Mouse (Mus musculus) hindbrain, postnatal 0 days (tissue): Measurements from ENCODE around the gene Utp20. TPM values are rescaled to one million over a fixed set of nuclear protein-coding genes. Genes with fewer than 3 reads are reported as not detected.

Experiments used
- ATAC-seq: fragments of 200-750 bp; cut with Nextera tagmentation; 2 replicates; pipeline ENCODE4 v1.8.0; 2017; ENCODE audit warnings: mild to moderate bottlenecking, moderate TSS enrichment, moderate library complexity
- DNase-seq: peaks from one replicate; pipeline ENCODE4 v3.0.0-alpha.2; 2015; ENCODE audit warnings: low spot score
- H3K27ac ChIP-seq: fragments of 300-500 bp; sonication (generic); 2 replicates; pipeline ENCODE4 v1.5.1; 2014; ENCODE audit warnings: mild to moderate bottlenecking
- H3K27me3 ChIP-seq: fragments of 300-500 bp; sonication (generic); 2 replicates; pipeline ENCODE4 v1.6.1; 2014; ENCODE audit warnings: low read length, mixed read lengths; ENCODE audit not compliant: insufficient read depth
- H3K36me3 ChIP-seq: fragments of 300-500 bp; sonication (generic); 2 replicates; pipeline ENCODE4 v1.6.1; 2014; ENCODE audit warnings: low read length, mixed read lengths; ENCODE audit not compliant: insufficient read depth
- H3K4me1 ChIP-seq: fragments of 300-500 bp; sonication (generic); 2 replicates; pipeline ENCODE4 v1.6.1; 2014; ENCODE audit warnings: antibody characterized with exemption, low read length, mixed read lengths; ENCODE audit not compliant: insufficient read depth
- H3K4me2 ChIP-seq: fragments of 300-500 bp; sonication (generic); 2 replicates; pipeline ENCODE4 v1.6.1; 2014; ENCODE audit warnings: low read depth, mild to moderate bottlenecking, low read length, moderate library complexity, mixed read lengths
- H3K4me3 ChIP-seq: fragments of 300-500 bp; sonication (generic); 2 replicates; pipeline ENCODE4 v1.5.1; 2014; ENCODE audit warnings: low read length
- H3K9ac ChIP-seq: fragments of 300-500 bp; sonication (generic); replicated peaks from 2 replicates; pipeline ENCODE4 v1.6.1; 2014; ENCODE audit warnings: mild to moderate bottlenecking, low read length, moderate library complexity, mixed read lengths
- H3K9me3 ChIP-seq: fragments of 300-500 bp; sonication (generic); 2 replicates; pipeline ENCODE4 v1.6.1; 2016; ENCODE audit warnings: low read length, mixed read lengths
- CTCF ChIP-seq: IDR thresholded peaks from 2 replicates; pipeline ENCODE4 v1.5.1; 2016; ENCODE audit warnings: antibody characterized with exemption, control low read depth, low read depth
- WGBS: fragments of 180-500 bp; shearing (Covaris S2); extraction: QIAGEN DNeasy Blood & Tissue Kit; methylation state at CpG from one replicate; pipeline ENCODE4 v1.1.7; 2014; 5-methylcytosine and 5-hydroxymethylcytosine counted together
- polyA plus RNA-seq: library from polyadenylated mRNA; unstranded; fragments of >200 nt; fragmentation: Nextera tagmentation; extraction: Ambion mirVana; gene quantifications from 2 replicates; pipeline ENCODE4 v1.2.1, GENCODE M21; 2015
- total RNA-seq: library from RNA; depleted of rRNA; stranded (reverse); fragments of >200 nt; gene quantifications from 2 replicates; pipeline ENCODE4 v1.2.3, GENCODE M21; 2014

The Utp20 gene
- total and polyA plus RNA-seq, 2 experiments from 2014 or later: 4.7 to 9.1 TPM

- no peak for ATAC-seq
- no peaks in the 10 kb centered on the region for H3K9me3 ChIP-seq
- H3K4me1 ChIP-seq: no peaks in the 10 kb centered on the region
- H3K27ac ChIP-seq: no peak overlapping the region
- H3K4me2 ChIP-seq: no peak overlapping the region
- H3K36me3 ChIP-seq: peaks cover 52% of the 10 kb centered on the region
- no peaks in the 10 kb centered on the region for H3K27me3 ChIP-seq
- no peak for DNase-seq
- no peak for TF ChIP-seq CTCF
- no peak overlapping the region for H3K4me3 ChIP-seq
- 93% methylated on average over 2 of the region's 2 CpGs for WGBS
- no peak overlapping the region for H3K9ac ChIP-seq
Observed at GRCm38 (mm10) chr10:88815256-88815655, 11.3 kb downstream of the Utp20 start.

- ATAC-seq (no peak), DNase-seq (no peak)
- no peaks in the 10 kb centered on the region for H3K4me1 ChIP-seq
- no peak overlapping the region for H3K9ac ChIP-seq
- H3K27me3 ChIP-seq: no peaks in the 10 kb centered on the region
- peaks cover 42% of the 10 kb centered on the region for H3K36me3 ChIP-seq
- WGBS: 89% methylated on average over 5 of the region's 5 CpGs
- no peak for TF ChIP-seq CTCF
- no peaks in the 10 kb centered on the region for H3K9me3 ChIP-seq
- no peak overlapping the region for H3K4me3 ChIP-seq
- H3K27ac ChIP-seq: no peak overlapping the region
- no peak overlapping the region for H3K4me2 ChIP-seq
Observed at GRCm38 (mm10) chr10:88811704-88812103, 14.9 kb downstream of the Utp20 start.

GRCm38 (mm10) chr10:88802236-88802635 lies 24.4 kb downstream of the Utp20 start:
- DNase-seq (no peak), ATAC-seq (no peak)
- Histone ChIP-seq H3K4me3 (no peak overlapping the region), H3K4me1 (no peaks in the 10 kb centered on the region), H3K27ac (no peak overlapping the region), H3K36me3 (peaks cover 20% of the 10 kb centered on the region; the same call in 1 of the 2 replicates), H3K9me3 (no peaks in the 10 kb centered on the region), H3K9ac (no peak overlapping the region), H3K27me3 (no peaks in the 10 kb centered on the region), H3K4me2 (no peak overlapping the region)
- no peak for TF ChIP-seq CTCF
- 82% methylated on average over 3 of the region's 3 CpGs for WGBS

GRCm38 (mm10) chr10:88799381-88799780 lies 27.2 kb downstream of the Utp20 start:
- peaks cover 23% of the 10 kb centered on the region for H3K36me3 ChIP-seq
- TF ChIP-seq CTCF: no peak

GRCm38 (mm10) chr10:88797452-88797851 lies 29.2 kb downstream of the Utp20 start:
- peaks cover 32% of the 10 kb centered on the region for H3K36me3 ChIP-seq
- ATAC-seq: no peak
- TF ChIP-seq CTCF: no peak

More at GRCm38 (mm10) chr10:88799381-88799780, 27.2 kb downstream of the Utp20 start:
- H3K4me2 ChIP-seq: no peak overlapping the region
- DNase-seq: no peak
- H3K4me3 ChIP-seq: no peak overlapping the region
- no peak for ATAC-seq
- no peak overlapping the region for H3K27ac ChIP-seq
- H3K9ac ChIP-seq: no peak overlapping the region
- H3K9me3 ChIP-seq: no peaks in the 10 kb centered on the region
- H3K27me3 ChIP-seq: no peaks in the 10 kb centered on the region
- WGBS: 97% methylated on average over 7 of the region's 7 CpGs
- no peaks in the 10 kb centered on the region for H3K4me1 ChIP-seq

GRCm38 (mm10) chr10:88796939-88797338 lies 29.7 kb downstream of the Utp20 start:
- 89% methylated on average over 4 of the region's 4 CpGs for WGBS
- ATAC-seq (no peak), DNase-seq (no peak)
- no peaks in the 10 kb centered on the region for H3K9me3 ChIP-seq
- H3K9ac ChIP-seq: no peak overlapping the region
- H3K4me1 ChIP-seq: no peaks in the 10 kb centered on the region
- no peak for TF ChIP-seq CTCF
- no peak overlapping the region for H3K4me2 ChIP-seq
- H3K36me3 ChIP-seq: peaks cover 35% of the 10 kb centered on the region
- H3K27me3 ChIP-seq: no peaks in the 10 kb centered on the region
- no peak overlapping the region for H3K4me3 ChIP-seq
- H3K27ac ChIP-seq: no peak overlapping the region

More at GRCm38 (mm10) chr10:88797452-88797851, 29.2 kb downstream of the Utp20 start:
- H3K4me2 ChIP-seq: no peak overlapping the region
- H3K27ac ChIP-seq: no peak overlapping the region
- no peak overlapping the region for H3K9ac ChIP-seq
- H3K27me3 ChIP-seq: no peaks in the 10 kb centered on the region
- no peak for DNase-seq
- H3K4me1 ChIP-seq: no peaks in the 10 kb centered on the region
- no peak overlapping the region for H3K4me3 ChIP-seq
- no peaks in the 10 kb centered on the region for H3K9me3 ChIP-seq

- H3K27ac ChIP-seq: no peak overlapping the region
- WGBS: 95% methylated on average over 7 of the region's 7 CpGs
- no peak for TF ChIP-seq CTCF
- DNase-seq (no peak), ATAC-seq (no peak)
- H3K4me3 ChIP-seq: no peak overlapping the region
- H3K4me2 ChIP-seq: no peak overlapping the region
- H3K36me3 ChIP-seq: peaks cover 46% of the 10 kb centered on the region
- H3K9ac ChIP-seq: no peak overlapping the region
- no peaks in the 10 kb centered on the region for H3K27me3 ChIP-seq
- H3K9me3 ChIP-seq: no peaks in the 10 kb centered on the region
- H3K4me1 ChIP-seq: no peaks in the 10 kb centered on the region
Observed at GRCm38 (mm10) chr10:88795226-88795625, 31.4 kb downstream of the Utp20 start.
